Mouse (Mus musculus) regulatory T cell (primary cell): ENCODE data around the gene Wnt7b.

ENCODE experiments used
- in situ Hi-C: fragments of 300-600 bp; cut with MboI, MseI; formaldehyde crosslinking; loops from one replicate; pipeline ENCODE4 v1.15.1; 2025; ENCODE audit warnings: high pct_unique_total_duplicates

Gene Wnt7b

DNA sequence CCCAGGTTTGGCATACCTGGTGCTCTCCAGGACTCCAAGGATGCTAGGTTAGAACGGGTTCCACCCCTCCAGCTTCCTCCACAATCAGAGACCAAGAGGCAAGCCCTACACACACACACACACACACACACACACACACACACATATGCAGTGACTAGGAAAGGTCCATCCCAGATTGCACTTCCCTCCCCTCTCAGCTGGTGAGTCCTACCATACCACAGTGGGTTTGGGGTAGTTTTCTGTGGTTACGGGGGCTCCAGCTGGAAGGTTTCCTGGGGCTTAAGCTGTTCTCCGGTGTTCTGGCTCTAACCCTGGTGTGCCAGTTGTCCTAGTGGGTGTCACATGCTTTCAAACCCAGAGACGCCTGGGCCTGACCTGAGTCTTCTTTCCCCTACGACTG is 8.2 kb downstream of the Wnt7b start:
- in situ Hi-C loops, result no loop called here

DNA sequence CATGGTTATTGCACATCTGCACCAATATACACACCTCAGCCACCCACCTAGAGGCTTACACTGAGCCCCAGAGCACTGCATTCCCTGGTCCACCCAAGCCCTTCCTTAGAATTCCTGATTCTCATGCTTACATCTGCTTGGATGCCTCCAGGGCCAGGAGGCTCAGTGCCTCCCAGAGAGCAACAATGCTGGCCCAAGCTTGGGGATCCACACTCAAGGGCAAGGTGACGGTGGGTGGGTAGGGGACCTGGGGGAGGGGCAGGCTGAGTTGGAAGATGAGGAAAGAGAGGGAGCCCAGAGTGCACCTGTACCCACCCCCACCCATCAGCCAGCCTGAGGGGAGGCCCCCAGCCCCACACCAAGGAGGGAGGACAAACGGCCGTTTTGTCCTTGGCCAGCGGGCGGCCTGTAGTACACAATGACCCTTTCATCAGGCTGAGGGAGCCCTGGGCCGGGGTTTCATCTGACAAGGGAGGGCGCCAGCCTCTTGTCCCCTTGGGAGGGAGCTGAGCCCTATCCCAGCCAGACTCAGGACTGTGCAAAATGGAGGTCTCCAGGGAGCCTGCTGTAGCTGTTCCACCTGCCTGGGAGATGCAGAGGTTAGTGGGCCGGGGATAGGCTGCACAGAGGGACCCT is 9.5 kb downstream of the Wnt7b start:
- in situ Hi-C loops, result no loop called here

DNA sequence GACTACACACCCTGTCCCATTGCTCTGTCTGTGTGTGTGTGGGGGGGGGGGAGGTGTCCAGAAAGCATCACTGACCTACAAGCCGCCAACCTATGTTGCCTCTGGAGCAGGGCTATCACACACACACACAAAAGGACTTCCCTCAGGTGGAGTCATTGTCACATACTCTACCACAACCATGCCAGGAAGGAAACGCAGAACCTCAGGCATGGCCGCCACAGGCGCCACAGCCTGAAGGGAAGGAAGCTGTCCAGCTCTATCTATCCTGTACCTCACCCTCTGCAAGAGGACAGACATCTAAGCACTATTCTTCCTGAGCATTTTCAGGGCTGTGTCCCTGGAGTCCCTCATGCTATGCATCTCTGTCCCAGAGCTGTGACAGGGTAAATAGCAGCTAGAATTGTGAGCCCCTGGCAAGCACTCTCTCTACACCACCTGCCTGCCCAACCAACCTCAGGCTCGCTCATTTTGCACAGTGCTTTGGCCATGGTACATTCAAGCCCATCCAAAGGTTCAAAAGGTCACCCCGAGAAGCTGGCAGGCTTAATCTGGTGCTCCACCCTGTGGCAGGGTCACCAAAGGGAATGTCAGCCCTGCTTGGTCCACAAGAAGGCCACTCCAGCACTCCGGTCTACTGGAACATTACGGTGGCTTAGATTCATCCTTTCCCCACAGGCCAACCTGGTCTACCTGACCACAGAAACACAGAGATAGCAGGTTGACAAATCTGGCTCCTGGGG is 12.1 kb downstream of the Wnt7b start:
- in situ Hi-C loops, result no loop called here

- in situ Hi-C loops, result no loop called here
Observed at GRCm38 (mm10) chr15:85569167-85569797, 13.0 kb downstream of the Wnt7b start.

GRCm38 (mm10) chr15:85568402-85568801 is 13.9 kb downstream of the Wnt7b start:
- in situ Hi-C loops, result no loop called here

GRCm38 (mm10) chr15:85564966-85565365 is 17.3 kb downstream of the Wnt7b start:
- in situ Hi-C loops, result no loop called here

GRCm38 (mm10) chr15:85564034-85564769 is 18.1 kb downstream of the Wnt7b start:
- in situ Hi-C loops, result no loop called here

- in situ Hi-C loops, result no loop called here
Observed at GRCm38 (mm10) chr15:85561953-85562352, 20.3 kb downstream of the Wnt7b start.

GRCm38 (mm10) chr15:85560830-85561229 is 21.4 kb downstream of the Wnt7b start:
- in situ Hi-C loops, result no loop called here

GRCm38 (mm10) chr15:85558840-85559540 is 23.3 kb downstream of the Wnt7b start:
- in situ Hi-C loops, result loop anchor here (10.0 kb wide), 2 partner anchors 274 to 1924 kb away; no protein-coding TSS in a partner anchor

DNA sequence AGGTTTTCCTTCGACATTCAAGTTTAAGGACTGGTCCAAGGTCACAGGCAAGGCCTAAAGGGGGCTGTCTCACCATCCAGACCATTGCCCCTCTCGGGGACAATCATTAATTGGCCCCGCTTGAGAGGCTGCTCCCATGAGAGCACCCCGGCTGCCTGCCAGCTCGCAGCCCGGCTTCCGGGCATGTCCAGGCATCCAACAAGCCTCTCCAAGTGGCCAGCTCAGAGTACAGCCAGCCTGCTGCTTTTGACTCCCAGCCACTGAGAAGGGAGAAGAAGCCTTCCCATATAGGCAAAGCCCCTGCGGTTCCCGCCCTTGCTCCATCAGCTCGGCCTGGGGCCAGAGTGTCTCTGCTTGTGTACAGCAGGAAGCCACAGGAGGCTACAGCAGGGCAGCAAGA is 26.5 kb downstream of the Wnt7b start:
- in situ Hi-C loops, result loop anchor here (10.0 kb wide), 2 partner anchors 271 to 1921 kb away; no protein-coding TSS in a partner anchor

- in situ Hi-C loops, result loop anchor here (5.0 to 10.0 kb wide), 3 partner anchors 61 to 1919 kb away; no protein-coding TSS in a partner anchor
Observed at GRCm38 (mm10) chr15:85553421-85553820, 28.9 kb downstream of the Wnt7b start.

GRCm38 (mm10) chr15:85546500-85546899 is 35.8 kb downstream of the Wnt7b start:
- in situ Hi-C loops, result no loop called here

GRCm38 (mm10) chr15:85545369-85545768 is 36.9 kb downstream of the Wnt7b start:
- in situ Hi-C loops, result no loop called here

DNA sequence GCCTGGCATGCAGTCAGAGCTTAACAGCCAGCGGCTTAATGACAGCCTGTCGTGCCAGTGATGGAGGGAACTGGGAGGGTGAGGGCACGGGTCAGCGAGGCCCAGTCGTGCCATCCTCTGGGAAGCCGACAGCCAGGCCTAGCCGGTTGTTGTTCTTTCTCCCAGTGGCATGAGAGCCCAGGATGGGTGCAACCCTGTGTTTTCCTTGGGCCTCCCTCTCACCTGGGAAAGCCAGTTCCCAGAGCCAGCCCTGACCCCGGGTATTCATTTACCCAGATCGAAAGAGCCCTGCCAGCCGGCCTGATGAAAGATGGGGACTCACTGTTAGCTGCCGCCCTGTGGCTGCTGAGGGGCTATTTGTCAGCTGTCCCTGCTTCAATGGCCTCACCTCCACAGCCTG is 44.1 kb downstream of the Wnt7b start:
- in situ Hi-C loops, result no loop called here

DNA sequence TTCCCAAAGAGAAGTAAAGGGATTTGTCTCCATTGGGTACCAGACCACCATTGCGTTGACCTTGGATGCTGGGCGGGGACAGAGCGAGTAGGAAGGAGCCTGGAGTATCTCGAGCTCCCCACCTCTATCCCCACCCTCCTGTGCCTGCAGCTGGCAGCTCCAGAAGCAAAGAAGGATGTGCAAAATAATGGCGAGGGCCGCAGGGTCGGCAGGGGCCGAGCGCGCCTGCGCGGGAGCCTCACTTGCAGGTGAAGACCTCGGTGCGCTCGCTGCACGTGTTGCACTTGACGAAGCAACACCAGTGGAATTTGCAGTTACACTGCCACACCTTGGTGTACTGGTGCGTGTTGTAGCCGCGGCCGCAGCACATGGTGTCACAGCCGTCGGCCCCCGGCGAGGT is 45.1 kb downstream of the Wnt7b start:
- in situ Hi-C loops, result no loop called here

DNA sequence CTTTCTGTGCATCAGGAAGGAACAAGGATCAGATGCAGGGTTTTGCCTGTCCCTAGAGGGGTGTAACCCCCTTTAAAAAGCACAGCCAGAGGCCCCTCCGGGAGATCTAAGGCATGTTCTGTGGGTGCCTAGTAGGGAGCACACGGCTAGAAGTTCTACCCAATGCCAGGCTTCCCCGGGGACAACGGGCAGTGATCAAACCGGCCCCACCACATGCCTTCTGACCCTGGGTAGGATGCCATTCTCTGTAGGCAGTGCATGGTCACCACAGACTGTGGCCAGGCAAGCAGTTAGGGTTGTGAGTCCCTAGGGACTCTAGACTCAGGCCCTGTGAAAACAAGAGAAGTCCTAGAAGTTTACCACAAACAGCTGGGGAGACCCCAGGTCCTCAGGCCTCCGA is 47.6 kb downstream of the Wnt7b start:
- in situ Hi-C loops, result no loop called here

DNA sequence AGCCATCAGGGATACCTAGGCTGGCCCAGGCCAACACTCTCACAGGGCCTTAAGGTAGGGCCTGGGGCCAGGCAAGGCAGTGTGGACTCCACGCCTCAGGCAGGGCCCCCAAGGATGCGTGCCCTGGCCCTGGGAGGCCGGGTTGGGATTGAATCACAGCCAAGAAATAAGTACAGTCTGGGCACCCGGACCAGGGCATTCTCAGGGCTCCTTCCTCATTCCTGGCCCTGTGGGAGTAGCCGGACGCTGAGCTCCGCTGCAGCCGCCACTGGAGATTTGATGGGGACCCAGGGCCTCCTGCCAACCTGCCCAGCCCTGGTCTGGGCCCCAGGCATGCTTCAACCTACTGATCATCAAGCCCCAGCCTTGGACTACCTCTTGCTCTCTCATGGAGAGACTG is 48.1 kb downstream of the Wnt7b start:
- in situ Hi-C loops, result no loop called here

DNA sequence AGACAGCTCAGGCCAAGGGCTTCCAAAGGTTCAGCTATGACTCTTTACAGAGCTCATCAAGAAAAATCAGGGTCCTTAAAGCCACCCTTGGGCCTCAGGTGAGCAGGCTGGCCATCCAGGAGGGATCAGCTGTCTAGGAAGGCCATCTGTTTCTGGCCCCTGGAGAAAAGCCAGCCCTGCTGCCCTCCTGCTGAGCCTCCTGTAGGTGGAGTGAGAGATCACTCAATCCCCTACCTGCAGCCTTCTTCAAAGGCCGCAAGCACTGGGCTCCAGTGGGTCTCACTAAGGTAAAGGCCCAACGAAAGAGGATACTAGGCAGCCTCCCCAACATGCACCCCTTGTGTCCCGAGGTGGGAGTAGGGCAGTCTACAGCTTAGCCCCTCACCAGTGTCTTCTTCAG is 50.2 kb downstream of the Wnt7b start:
- in situ Hi-C loops, result no loop called here

DNA sequence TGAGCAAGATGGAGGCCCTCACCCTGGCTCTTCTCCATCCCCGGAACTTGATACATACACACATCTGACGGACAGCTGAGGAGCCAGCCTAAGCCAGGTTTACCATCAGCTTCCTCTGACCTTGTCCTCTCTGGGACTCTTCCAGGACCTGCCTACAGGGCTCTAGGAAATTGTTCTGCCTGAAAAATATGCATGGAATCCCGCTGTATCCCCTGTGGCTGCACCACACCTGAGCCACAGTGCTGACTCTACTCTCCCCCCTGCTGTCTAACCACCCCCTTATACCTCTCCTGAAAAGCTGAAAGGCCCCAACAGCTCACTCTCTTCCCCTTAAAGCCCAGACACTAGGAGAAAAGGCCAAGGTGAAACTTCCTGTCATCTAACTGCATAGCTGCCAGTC is 52.4 kb downstream of the Wnt7b start:
- in situ Hi-C loops, result no loop called here

GRCm38 (mm10) chr15:85524404-85524950 is 57.8 kb downstream of the Wnt7b start:
- in situ Hi-C loops, result no loop called here
